Mouse (Mus musculus) adrenal gland, postnatal 4 days (tissue): ENCODE results near the gene Trip11. TPM values are rescaled to one million over a fixed set of nuclear protein-coding genes. Genes with fewer than 3 reads are reported as not detected.

Source experiments
- DNase-seq, 2 experiments: peaks; one replicate each; pipeline ENCODE4 v3.0.0; 2021 to 2022; ENCODE audit warnings: low spot score in 2 of 2, mixed read lengths in 2 of 2
- total RNA-seq, 2 experiments: library from RNA; stranded (reverse); gene quantifications; 2 replicates each; pipeline ENCODE4 v1.2.3; 2021

Gene Trip11
- total RNA-seq, 2 experiments from 2014 or later: 32.0 to 36.9 TPM

DNA sequence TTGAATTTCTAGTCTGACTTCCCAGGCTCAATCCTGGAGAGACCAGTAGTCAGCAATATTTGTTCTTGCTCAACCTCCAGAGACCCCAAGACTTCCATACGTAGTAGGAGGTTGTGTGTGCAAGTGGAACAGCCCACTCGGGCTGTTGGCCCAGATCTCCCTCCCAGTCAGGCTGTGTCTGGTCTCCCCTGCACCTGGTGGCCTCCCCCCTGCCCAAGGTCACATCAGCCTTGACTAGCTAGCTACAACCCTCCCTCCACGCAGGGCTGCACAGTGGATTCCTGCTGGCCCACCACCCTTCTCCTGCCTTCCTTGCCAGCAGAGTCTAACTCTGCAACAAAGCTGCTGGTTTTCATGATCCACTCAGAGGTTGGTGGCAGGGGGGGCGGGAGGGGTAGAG, 81.8 kb downstream of the Trip11 start:
- DNase-seq: no peak

- no peak for DNase-seq
Measured at GRCm38 (mm10) chr12:101823161-101823560, 89.9 kb downstream of the Trip11 start.

DNA sequence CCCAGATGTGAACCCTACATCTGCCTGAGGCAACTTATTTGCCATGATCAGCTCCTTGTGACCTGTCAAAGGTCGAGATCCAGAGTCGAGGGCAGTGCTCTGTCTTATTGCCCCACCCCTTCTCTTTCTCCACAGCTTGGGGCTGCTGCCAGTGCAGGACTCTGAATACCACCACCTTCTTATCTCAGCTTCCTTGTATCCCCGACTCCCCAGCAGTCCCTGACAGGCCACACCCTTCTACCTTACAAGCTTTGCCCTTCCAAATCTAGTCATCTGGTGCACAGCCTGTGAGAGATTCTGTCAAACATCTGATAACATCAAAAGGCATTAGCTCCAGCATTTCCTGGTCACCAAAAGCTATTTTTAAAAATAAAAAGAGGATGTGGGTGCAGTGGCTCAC, 91.5 kb downstream of the Trip11 start:
- DNase-seq: no peak

- DNase-seq: no peak
Measured at GRCm38 (mm10) chr12:101819570-101819969, 93.5 kb downstream of the Trip11 start.

- DNase-seq: peak in 1 of 2 experiments; percentile 11
Measured at GRCm38 (mm10) chr12:101818608-101819370, 94.3 kb downstream of the Trip11 start, which contains the start of gene Fbln5. Gene Fbln5, minus strand, starts transcription at chr12:101819055.

GRCm38 (mm10) chr12:101818246-101818607, 94.8 kb downstream of the Trip11 start:
- DNase-seq: no peak

DNA sequence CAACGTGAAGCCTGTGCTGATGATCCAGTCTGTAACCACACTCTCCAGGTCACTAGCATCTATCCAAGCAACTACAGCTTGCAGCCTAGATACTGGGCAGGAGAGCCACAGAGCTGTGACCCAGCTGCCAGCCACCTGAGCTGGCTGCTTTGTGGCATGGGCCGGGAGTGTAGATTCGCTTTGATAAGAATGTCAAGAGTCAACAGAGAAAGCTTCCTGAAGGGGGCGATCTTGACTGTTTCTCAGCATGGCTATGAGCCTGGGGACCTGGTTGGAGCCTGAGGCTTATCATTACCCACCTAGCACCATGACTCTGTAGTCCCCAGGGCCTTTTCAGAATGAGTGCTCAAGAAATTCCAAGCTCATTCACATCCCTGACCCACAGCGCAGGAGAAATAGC, 96.3 kb downstream of the Trip11 start:
- DNase-seq: no peak

GRCm38 (mm10) chr12:101815796-101816195, 97.3 kb downstream of the Trip11 start:
- DNase-seq: no peak

DNA sequence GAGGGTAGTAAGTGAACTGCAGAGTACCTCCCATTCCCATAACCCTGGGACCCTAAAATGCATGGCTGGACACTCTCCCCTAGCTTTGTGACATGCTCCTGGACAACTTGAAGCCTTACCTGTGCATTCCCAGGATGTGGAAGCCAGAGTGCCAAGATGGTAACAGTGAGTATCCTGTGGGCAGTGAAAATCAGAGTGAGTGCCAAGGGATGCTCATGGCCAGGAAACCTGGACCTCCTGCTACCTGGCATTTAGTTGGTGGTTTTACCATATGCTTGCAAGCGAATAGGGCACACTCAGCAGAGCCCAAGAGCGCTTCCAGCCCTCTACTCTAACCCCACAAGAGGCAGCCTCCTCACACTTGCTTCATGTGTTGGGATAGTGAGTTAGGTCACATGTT, 98.6 kb downstream of the Trip11 start:
- no peak for DNase-seq

DNA sequence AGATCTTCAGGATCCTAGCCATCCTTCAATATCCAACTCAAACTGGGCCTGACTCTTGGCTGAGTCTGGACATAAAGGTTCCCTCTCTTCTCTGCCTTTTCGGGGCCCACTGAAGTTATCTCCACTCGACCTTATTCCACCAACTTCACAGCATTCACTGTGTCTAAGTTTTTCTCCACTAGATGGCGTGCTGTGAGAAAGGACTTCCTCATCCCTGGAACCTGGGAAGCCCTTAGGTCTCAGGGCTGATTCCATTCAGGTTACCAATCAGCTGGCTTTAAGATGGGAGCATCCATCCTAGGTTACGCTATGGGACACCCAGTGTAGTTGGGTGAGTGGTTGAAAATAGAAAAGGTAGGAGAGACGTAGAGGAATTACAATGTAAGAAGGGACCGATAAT, 101.9 kb downstream of the Trip11 start:
- no peak for DNase-seq

- no peak for DNase-seq
Measured at GRCm38 (mm10) chr12:101810515-101810914, 102.6 kb downstream of the Trip11 start.

- DNase-seq: peak in 1 of 2 experiments; percentile 22
Measured at GRCm38 (mm10) chr12:101807400-101807799, 105.7 kb downstream of the Trip11 start.

DNA sequence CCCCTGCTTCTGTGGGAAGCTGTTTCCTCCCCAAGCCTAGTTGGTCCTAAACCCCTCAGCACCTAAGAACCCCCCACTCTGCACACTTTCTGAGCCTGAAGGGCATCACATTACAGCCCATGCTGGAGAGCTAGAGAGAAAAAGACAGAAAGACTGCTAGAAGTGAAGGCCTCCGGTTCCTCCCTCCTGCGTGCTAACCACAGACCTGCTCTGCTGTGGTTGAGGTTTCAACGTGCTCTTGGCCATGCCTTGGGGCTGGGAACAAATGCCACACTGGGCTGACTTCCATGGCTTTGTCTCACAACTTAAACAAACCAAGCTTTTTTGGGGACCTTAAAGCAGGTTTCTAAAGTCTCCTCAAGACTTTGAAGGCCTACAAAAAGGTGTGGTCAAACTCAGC, 110.6 kb downstream of the Trip11 start:
- no peak for DNase-seq

DNA sequence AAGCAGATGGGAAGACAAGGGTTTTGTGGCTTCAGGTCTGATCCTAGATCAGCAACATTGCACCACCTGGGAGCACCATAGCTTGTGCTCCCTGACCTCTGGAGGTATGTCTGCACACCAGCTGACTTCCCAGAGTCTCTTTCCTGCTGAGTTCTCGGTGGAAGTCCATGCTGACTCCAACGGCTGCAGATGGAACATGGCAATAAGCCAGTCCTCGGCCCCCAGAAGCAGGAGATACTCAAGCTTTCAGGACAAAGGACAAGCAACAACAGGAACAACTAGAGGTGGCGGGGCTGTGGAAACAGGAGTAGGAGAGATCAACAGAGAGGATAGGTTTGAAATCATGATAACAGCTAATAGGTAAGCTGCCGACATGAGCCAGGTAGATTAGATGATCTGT, 111.3 kb downstream of the Trip11 start:
- DNase-seq: no peak

DNA sequence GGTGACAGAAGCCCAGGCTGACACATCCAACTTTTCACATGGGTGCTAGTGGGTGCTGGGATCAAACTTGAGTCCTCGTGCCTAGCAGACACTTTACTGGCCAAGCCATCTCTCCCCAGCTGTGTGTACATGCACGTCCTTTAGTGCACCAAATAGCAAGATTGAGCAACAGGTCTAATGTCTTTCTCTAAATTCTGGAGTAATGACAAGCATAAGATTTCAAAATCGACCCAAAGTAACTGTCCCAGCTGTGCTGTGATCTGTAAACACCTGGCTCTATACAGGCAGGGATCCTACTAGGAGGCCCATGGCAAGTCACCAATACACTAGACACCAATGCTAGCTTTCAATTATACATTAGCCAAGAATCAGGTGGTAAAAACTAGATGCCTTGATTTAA, 112.0 kb downstream of the Trip11 start:
- no peak for DNase-seq

- DNase-seq: no peak
Measured at GRCm38 (mm10) chr12:101798189-101798922, 114.7 kb downstream of the Trip11 start.

DNA sequence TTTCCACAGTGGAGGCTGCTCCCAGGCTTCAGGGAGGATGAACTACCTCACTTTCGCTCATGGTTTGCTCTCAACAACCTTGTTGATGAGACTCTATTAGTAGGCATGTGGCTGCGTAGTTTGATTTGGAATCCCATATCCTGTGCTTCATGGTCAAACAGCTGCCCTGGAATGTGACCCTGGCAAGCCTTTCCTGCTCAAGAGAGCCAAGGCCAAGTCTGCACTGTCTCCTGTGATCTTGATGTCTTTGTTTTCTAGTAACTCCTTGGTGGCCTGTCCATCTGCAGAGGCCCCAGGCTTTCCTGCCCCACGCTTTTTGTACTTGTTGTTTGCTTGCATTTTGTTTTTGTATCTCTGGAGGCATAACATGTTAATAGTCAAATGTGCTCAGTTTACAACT, 118.6 kb downstream of the Trip11 start:
- no peak for DNase-seq

GRCm38 (mm10) chr12:101793221-101793621, 119.8 kb downstream of the Trip11 start:
- no peak for DNase-seq

DNA sequence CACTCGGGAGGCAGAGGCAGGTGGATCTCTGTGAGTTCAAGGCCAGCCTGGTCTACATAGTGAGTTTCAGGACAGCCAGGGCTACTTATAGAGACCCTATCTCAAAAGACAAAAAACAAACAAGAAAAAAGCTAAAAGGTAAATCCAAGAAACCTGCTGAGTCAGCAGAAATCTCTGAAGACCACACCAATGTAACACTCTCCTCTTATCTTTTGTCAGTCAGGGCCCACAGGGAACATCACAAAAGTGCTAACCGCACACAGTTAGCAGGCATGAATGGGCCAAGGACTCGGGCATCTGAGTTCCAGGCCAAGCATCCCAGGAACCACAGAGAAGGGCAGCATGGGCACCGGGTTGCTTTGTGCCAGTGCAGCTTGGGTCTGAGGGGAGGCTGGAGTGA, 120.4 kb downstream of the Trip11 start:
- DNase-seq: no peak

- no peak for DNase-seq
Measured at GRCm38 (mm10) chr12:101789767-101790166, 123.3 kb downstream of the Trip11 start.

DNA sequence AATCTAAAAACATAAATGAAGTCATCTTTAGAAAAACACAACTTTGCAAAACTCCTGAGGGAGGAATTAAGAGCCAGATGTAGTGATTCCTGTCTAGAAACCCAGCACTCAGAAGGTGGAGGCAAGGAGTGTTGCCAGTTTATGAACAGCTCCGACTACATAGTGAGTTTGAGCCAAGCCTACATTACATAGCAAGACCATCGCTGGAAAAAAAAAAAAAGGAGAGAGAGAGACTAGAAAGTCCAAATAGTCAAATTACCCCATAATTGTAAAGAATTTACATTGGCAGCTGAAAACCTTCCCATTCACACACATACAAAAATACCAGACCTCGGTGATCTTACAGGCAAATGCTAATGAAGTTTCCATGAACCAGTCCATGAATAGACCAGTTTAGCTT, 123.8 kb downstream of the Trip11 start:
- DNase-seq: no peak
